Mouse (Mus musculus) CD4-positive, CD25-positive, alpha-beta regulatory T cell, adult 2 months (primary cell): ENCODE results near the gene Dkk2.

Source experiments
- DNase-seq: peaks from one replicate; pipeline ENCODE4 v3.0.0-alpha.2; 2012; ENCODE audit warnings: low read depth, low spot score

The Dkk2 gene

DNA sequence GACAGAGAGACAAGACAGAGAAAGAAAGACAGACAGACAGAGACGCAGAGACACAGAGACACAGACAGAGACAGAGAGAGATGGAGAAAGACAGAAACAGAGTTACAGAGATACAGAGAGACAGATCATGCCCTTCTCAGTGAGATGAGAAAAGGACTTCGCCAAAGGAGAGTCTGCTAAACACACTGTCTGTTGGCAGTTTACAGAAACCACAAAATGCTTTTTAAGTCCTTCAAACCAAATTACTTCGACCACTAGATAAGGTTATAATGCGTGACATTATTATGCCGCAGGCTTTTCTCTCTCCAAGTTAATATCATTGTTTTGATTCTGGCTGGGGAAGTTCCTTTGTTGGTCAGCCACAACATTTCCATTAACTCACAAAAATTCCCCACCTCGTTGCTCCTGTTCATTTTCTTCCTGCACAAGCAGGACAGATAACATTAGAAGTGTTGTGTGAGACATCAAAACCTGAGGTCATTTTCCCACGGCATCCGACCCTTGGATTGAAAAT lies 40.2 kb downstream of the Dkk2 start:
- no peak for DNase-seq

GRCm38 (mm10) chr3:132129730-132130274 lies 44.7 kb downstream of the Dkk2 start:
- DNase-seq = no peak

- DNase-seq = no peak
These were observed 45.7 kb downstream of the Dkk2 start for GRCm38 (mm10) chr3:132130781-132131180.

- DNase-seq = no peak
These were observed 46.8 kb downstream of the Dkk2 start for GRCm38 (mm10) chr3:132131939-132132338.

- DNase-seq = no peak
These were observed 49.4 kb downstream of the Dkk2 start for GRCm38 (mm10) chr3:132134502-132134901.

DNA sequence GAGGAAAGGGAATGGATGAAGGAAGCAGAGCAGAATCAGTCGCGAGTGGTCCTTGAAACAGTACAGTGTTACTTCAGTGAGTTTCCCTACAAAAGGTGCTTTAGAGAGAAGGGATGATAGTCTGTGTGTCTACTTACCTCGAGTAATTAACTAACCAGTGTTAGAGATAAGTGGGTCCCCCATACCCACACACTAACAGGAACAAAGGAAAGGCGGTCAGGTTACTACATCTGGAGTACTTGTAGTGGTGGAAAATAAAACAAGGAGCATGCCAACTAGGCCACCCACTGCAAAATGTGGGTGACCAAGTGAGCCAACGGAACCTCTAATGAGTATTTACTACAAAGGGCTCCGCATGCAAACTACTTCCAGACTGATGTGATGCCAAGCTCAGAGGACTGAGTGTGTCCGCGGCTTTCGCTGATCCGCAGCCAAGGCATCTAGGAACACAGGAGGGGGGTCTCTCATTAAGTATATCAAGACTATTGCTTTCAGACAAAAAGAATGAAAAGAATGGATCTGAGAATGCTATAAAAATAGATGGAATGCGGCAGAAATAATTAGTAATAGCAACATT lies 52.8 kb downstream of the Dkk2 start:
- DNase-seq = no peak

DNA sequence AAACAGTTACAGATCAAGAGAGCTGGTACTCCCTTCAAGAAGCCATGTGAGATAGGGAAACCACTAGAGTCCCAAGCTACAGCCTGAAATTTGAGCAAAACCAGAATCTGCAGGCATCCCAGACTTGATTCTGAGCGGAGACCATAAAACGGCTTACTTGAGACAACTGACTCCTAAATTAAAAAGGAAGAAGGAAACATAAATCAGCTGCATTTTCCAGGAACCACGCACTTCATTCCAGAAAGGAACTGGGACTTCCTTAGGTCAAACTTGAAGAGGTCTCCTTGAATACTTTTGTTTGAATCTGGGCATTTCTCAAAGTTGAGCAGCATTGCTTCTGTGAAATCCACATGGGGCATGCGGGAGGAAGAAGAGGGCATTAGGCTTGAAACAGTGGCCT lies 55.9 kb downstream of the Dkk2 start:
- no peak for DNase-seq

DNA sequence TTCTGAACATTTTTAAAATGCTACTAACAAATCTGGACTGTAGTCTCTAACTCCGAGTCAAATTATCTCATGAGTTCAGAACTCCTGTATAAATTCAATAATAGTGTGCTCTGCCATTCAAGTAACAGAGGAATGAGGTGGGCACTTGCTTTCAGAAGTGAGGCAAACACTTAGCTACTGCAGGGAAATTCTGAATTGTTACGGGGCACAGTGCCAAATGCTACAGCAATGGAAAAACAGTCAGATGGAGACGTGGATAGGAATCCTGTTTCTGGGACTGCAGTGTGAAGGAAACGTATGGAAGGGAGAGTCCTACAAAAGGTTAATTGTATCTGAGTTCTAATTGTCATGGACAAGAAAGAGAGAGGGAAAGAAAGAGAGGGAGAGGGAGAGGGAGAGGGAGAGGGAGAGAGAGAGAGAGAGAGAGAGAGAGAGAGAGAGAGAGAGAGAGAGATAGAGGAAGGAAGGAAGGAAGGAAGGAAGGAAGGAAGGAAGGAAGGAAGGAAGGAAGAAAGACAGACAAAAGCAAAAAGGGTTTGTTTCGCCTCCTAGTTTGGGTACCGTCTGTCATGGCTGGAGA lies 64.4 kb downstream of the Dkk2 start:
- no peak for DNase-seq

GRCm38 (mm10) chr3:132158817-132159216 lies 73.7 kb downstream of the Dkk2 start:
- DNase-seq = no peak

DNA sequence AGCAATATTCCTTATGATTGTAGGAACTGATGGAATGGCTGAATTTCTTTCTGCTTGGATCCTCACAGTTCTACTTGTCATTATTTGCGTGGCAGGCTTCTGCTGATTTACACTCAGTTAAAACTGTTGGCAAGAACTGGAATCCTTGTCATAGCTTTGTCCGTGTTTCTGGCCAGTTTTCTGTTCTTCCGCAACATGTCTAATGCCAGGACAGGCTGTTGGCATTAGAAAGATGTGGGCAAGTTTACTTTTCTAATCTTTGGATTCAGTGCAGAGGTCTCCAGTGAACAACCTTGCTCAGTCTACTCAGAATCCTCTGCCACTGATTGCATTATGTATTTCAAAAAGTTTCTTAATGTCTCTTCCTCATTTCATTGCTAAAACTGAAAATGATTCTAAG lies 83.8 kb downstream of the Dkk2 start:
- no peak for DNase-seq

DNA sequence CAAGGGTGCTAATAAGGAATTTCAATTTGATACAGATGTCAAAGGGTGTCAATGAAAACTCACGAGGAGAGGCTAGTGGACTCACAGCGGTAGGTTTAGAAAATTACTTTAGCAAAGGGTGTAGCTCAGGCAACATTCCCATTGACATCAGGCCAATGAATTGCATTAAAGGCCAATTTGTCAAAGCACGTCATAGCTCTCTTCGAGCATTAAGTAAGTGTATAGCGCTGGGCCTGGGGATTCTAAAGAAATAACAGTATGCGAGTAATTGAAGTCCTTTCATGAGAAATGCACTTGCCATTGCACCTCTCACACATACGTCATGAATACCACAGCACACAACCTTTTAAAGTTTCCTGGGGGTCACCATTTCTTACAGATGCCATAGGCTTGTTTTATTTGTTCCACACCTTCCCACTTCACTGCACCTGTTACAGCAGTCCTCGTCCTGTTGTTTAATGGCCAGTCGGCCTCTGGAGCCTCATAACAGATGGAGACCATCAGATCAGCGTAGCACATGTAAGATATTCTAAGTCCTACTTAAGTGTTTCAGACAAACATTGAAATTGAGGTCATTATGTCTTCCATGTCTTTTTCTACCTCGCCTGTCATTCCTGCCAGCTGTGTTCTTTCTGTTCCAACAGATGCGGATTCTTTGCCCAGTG lies 101.9 kb downstream of the Dkk2 start:
- no peak for DNase-seq

DNA sequence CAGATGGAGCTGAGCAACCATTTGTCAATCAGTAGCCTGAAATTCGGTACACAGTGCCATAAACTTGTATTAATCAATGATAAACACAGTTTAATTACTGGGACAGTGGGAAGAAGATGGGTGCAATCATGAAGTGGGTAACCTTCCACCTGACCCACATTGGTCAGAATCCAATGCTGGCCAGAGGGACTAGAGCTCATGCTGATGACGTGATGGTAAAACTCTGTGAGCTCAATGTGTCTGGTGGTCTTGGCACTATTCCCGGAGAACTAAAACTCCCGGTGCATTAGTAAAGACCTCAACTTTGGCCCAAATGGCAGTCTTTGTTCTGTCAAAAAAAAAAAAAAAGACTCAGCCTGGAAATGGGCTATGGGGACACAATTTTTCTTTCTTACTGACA lies 116.9 kb downstream of the Dkk2 start:
- DNase-seq = no peak

GRCm38 (mm10) chr3:132202665-132203064 lies 117.6 kb downstream of the Dkk2 start:
- DNase-seq = no peak

DNA sequence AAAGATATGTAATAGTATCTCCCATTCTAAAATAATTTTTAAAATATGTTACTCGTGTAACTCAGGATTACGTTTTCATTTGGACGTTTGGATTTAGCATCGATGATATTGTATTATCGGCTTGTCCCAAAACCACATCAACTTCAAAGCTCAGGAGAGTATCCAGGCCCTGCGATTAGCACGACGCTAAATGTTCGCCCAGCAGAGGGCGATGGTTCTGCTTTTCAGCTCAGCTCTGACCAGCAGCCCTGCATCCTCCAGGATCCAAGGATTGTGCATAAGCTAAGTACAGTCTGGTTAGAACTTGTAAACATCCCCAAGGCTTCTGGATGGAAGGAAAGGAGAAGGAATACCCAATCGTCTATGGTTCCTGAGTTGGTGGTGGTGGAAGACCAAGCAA lies 122.4 kb downstream of the Dkk2 start:
- no peak for DNase-seq

GRCm38 (mm10) chr3:132211260-132211659 lies 126.2 kb downstream of the Dkk2 start:
- DNase-seq = no peak

- DNase-seq = no peak
These were observed 134.9 kb downstream of the Dkk2 start for GRCm38 (mm10) chr3:132219977-132220487.

DNA sequence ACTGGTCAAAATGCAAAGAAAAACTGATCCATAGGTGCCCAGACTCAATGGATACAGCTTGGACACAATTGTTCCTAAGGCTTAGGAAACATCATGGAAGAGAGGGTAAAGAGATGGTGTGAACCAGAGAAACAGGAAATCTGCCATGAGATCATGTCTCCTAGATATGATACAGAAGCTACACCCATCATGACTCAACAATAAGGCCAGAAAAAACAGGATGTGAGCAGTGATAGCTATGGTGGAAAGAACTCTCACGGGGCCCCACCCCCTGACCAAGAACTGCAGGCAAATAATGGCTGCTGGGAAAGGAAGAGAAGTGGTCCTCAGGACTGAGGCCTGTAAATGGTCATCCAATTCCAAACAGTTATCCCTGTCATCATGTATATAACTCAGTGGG lies 142.5 kb downstream of the Dkk2 start:
- no peak for DNase-seq
